Mouse (Mus musculus): ENCODE results near the gene Cyb561d2. TPM values are rescaled to one million over a fixed set of nuclear protein-coding genes. Genes with fewer than 3 reads are reported as not detected.

Gene Cyb561d2
- polyA plus RNA-seq, 1 experiment from 2014 or later = 13.1 TPM

- ATAC-seq (ENCODE audit: insufficient read depth) = no peak
- Histone ChIP-seq H3K4me3 (replicated peaks) (no peak overlapping the region), H3K27ac (replicated peaks) (no peak overlapping the region), H3K36me3 (replicated peaks) (no peaks in the 10 kb centered on the region), H3K9me3 (replicated peaks) (no peaks in the 10 kb centered on the region), H3K4me1 (replicated peaks) (peaks cover 50% of the 10 kb centered on the region), H3K27me3 (peaks cover 7% of the 10 kb centered on the region; the same call in 1 of the 2 replicates), H3K9ac (no peak overlapping the region), H3K4me2 (no peak overlapping the region)
- 36% methylated on average over 1 of the region's 1 CpGs for WGBS (ENCODE audit: insufficient replicate concordance)
Observed at GRCm38 (mm10) chr9:107493511-107493910, 48.5 kb downstream of the Cyb561d2 start.

- Histone ChIP-seq H3K4me1 (replicated peaks) (peaks cover 31% of the 10 kb centered on the region), H3K27ac (replicated peaks) (no peak overlapping the region), H3K9me3 (replicated peaks) (no peaks in the 10 kb centered on the region), H3K4me2 (peak overlapping the region; percentile 44), H3K36me3 (replicated peaks) (no peaks in the 10 kb centered on the region), H3K9ac (no peak overlapping the region), H3K27me3 (no peaks in the 10 kb centered on the region), H3K4me3 (replicated peaks) (peak overlapping the region; percentile 25)
- ATAC-seq (ENCODE audit: insufficient read depth) = peak; percentile 57; the same call in 1 of the 2 replicates
- WGBS (ENCODE audit: insufficient replicate concordance) = 25% methylated on average over 6 of the region's 6 CpGs
Observed at GRCm38 (mm10) chr9:107490625-107491024, 51.4 kb downstream of the Cyb561d2 start.

GRCm38 (mm10) chr9:107490146-107490545, 51.8 kb downstream of the Cyb561d2 start:
- peak; percentile 51 for ATAC-seq (ENCODE audit: insufficient read depth)
- peaks cover 26% of the 10 kb centered on the region for H3K4me1 ChIP-seq (replicated peaks)
- 46% methylated on average over 8 of the region's 8 CpGs for WGBS (ENCODE audit: insufficient replicate concordance)
- H3K27ac ChIP-seq (replicated peaks) = no peak overlapping the region
- no peaks in the 10 kb centered on the region for H3K36me3 ChIP-seq (replicated peaks)
- no peak overlapping the region for H3K9ac ChIP-seq
- peak overlapping the region; percentile 44 for H3K4me2 ChIP-seq
- H3K4me3 ChIP-seq (replicated peaks) = peak overlapping the region; percentile 25
- no peaks in the 10 kb centered on the region for H3K27me3 ChIP-seq
- no peaks in the 10 kb centered on the region for H3K9me3 ChIP-seq (replicated peaks)

Other genes with a start within 250 kb of the Cyb561d2 start
- 11.6 and 12.4 TPM in 2 replicates for gene Cish, start 246.2 kb downstream of the Cyb561d2 start, polyA plus RNA-seq (2015; fragmentation: Nextera tagmentation; extraction: Ambion mirVana)
- 3.6 and 3.7 TPM in 2 replicates for gene Hemk1, start 203.8 kb downstream of the Cyb561d2 start, polyA plus RNA-seq (2015; fragmentation: Nextera tagmentation; extraction: Ambion mirVana)
- gene 6430571L13Rik, start 201.6 kb downstream of the Cyb561d2 start, polyA plus RNA-seq (2015; fragmentation: Nextera tagmentation; extraction: Ambion mirVana) = 0.12 TPM in 2 replicates
- 0.02 TPM in 1 of 2 replicates, not detected in the other for gene Cacna2d2, start 142.6 kb downstream of the Cyb561d2 start, polyA plus RNA-seq (2015; fragmentation: Nextera tagmentation; extraction: Ambion mirVana)
- gene Tmem115, start 8.2 kb downstream of the Cyb561d2 start, polyA plus RNA-seq (2015; fragmentation: Nextera tagmentation; extraction: Ambion mirVana) = 15.2 and 15.9 TPM in 2 replicates
- 11.2 and 13.2 TPM in 2 replicates for gene Nprl2, start within 50 bp of the Cyb561d2 start, polyA plus RNA-seq (2015; fragmentation: Nextera tagmentation; extraction: Ambion mirVana)
- 0.64 and 1.0 TPM in 2 replicates for gene Zmynd10, start 5.1 kb upstream of the Cyb561d2 start, polyA plus RNA-seq (2015; fragmentation: Nextera tagmentation; extraction: Ambion mirVana)
- 15.8 and 18.7 TPM in 2 replicates for gene Rassf1, start 9.4 kb upstream of the Cyb561d2 start, polyA plus RNA-seq (2015; fragmentation: Nextera tagmentation; extraction: Ambion mirVana)
- gene Tusc2, start 21.1 kb upstream of the Cyb561d2 start, polyA plus RNA-seq (2015; fragmentation: Nextera tagmentation; extraction: Ambion mirVana) = 34.1 and 36.1 TPM in 2 replicates
- gene Hyal2, start 25.8 kb upstream of the Cyb561d2 start, polyA plus RNA-seq (2015; fragmentation: Nextera tagmentation; extraction: Ambion mirVana) = 48.8 and 56.3 TPM in 2 replicates
- 3.2 and 4.2 TPM in 2 replicates for gene Hyal1, start 34.7 kb upstream of the Cyb561d2 start, polyA plus RNA-seq (2015; fragmentation: Nextera tagmentation; extraction: Ambion mirVana)
- 12.3 and 12.8 TPM in 2 replicates for gene Naa80, start 36.7 kb upstream of the Cyb561d2 start, polyA plus RNA-seq (2015; fragmentation: Nextera tagmentation; extraction: Ambion mirVana)
- gene Hyal3, start 38.6 kb upstream of the Cyb561d2 start, polyA plus RNA-seq (2015; fragmentation: Nextera tagmentation; extraction: Ambion mirVana) = 0.64 TPM in 2 replicates
- gene Ifrd2, start 45.4 kb upstream of the Cyb561d2 start, polyA plus RNA-seq (2015; fragmentation: Nextera tagmentation; extraction: Ambion mirVana) = 161 and 198 TPM in 2 replicates
- gene Sema3b, start 67.0 kb upstream of the Cyb561d2 start, polyA plus RNA-seq (2015; fragmentation: Nextera tagmentation; extraction: Ambion mirVana) = 0.74 and 0.77 TPM in 2 replicates
- 162 and 167 TPM in 2 replicates for gene Gnai2, start 93.2 kb upstream of the Cyb561d2 start, polyA plus RNA-seq (2015; fragmentation: Nextera tagmentation; extraction: Ambion mirVana)
- 35.0 and 50.9 TPM in 2 replicates for gene Slc38a3, start 127.3 kb upstream of the Cyb561d2 start, polyA plus RNA-seq (2015; fragmentation: Nextera tagmentation; extraction: Ambion mirVana)
- gene Gnat1, start 137.5 kb upstream of the Cyb561d2 start, polyA plus RNA-seq (2015; fragmentation: Nextera tagmentation; extraction: Ambion mirVana) = 1.2 and 1.3 TPM in 2 replicates
- gene Sema3f, start 168.3 kb upstream of the Cyb561d2 start, polyA plus RNA-seq (2015; fragmentation: Nextera tagmentation; extraction: Ambion mirVana) = 0.76 and 0.92 TPM in 2 replicates
- 63.8 and 72.0 TPM in 2 replicates for gene Rbm5, start 228.8 kb upstream of the Cyb561d2 start, polyA plus RNA-seq (2015; fragmentation: Nextera tagmentation; extraction: Ambion mirVana)

Data from liver, embryonic 15.5 days (tissue).